Mouse (Mus musculus): ENCODE results near the gene Zfyve1.

Zfyve1 gene

GRCm38 (mm10) chr12:83580283-83580682 lies 16.7 kb downstream of the Zfyve1 start:
- DNase-seq (ENCODE audit: low spot score), result no peak

- peak; percentile 21 for DNase-seq (ENCODE audit: low spot score)
Observed at GRCm38 (mm10) chr12:83578896-83579569, 18.0 kb downstream of the Zfyve1 start.

- DNase-seq (ENCODE audit: low spot score), result no peak
Observed at GRCm38 (mm10) chr12:83578356-83578755, 18.7 kb downstream of the Zfyve1 start.

- DNase-seq (ENCODE audit: low spot score), result no peak
Observed at GRCm38 (mm10) chr12:83577445-83577844, 19.6 kb downstream of the Zfyve1 start.

- DNase-seq (ENCODE audit: low spot score), result no peak
Observed at GRCm38 (mm10) chr12:83572717-83573116, 24.3 kb downstream of the Zfyve1 start.

DNA sequence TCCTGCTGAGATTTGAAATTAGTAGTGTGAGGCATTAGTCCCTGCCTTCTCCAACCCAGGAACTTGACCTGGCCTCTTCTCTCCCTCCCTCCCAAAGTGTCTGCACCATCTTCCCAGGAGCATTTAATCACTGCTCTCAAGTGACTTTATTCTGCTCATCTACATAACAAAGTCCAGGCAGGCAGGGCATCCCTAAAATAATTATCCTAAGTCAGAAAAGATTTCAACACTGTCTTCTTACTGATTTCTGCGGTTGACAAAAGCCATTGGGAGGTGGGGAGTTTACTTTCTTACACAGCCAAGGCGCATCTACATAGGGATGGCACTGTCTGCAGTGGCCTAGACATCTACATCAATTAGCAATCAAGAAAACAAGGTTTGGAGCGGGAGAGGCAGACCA lies 27.2 kb downstream of the Zfyve1 start:
- DNase-seq (ENCODE audit: low spot score), result no peak

DNA sequence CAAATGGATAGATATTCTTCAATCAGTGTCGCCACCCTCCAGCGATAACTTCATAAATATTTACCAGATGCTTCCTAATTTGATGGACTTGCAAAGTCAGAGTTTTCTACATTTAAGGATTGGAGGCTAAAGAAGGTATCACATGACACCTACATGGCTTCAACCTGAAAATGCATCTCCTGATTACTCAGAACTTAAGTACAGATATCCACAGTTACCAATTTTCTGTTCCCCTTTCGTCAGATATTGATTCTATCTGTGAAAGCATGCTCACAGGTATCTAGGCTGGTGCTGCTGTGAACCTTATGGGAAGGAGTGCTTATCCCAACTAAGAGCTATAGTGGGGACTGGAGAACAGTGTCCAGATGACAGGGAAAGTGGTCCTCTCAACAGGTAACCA lies 34.4 kb downstream of the Zfyve1 start:
- DNase-seq (ENCODE audit: low spot score), result no peak

GRCm38 (mm10) chr12:83560189-83560588 lies 36.8 kb downstream of the Zfyve1 start:
- DNase-seq (ENCODE audit: low spot score), result no peak

DNA sequence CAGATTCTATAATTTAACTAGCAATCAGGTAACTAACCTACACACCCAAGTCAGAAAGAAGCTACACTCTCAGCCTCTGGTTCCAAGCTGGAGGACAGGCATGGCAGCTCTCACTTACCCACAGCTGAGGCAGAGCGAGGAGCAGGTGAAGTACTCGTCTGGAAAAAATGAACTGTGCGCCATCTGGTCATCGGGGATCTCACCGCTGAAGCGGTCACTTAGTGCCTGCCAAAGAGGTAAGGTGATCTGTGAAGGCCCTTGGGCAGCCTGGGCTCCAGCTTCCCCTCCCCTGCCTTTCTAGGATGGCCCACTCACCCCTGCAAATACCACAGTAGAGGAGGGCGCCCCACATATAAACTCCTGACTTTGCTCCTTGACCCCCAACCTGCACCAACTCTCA lies 38.5 kb downstream of the Zfyve1 start:
- DNase-seq (ENCODE audit: low spot score), result no peak

DNA sequence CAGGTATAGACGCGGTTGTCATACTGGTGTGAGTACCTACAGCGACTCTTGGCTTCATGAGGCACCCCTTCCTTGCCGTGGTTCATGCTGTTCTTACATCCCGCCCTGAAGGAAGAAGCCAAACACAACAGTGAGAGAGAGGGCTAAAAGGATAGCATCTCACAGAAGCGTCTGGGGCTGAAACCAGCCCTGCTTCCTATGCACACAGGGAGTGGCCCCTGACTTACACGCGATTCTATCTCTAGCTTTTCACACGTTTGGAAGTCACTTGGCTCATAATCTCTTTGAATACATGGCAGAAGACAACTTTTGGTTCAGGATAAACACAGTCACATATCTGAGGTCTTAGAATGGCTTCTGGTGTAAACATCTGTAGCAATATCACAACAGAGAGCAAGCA lies 41.4 kb downstream of the Zfyve1 start:
- no peak for DNase-seq (ENCODE audit: low spot score)

DNA sequence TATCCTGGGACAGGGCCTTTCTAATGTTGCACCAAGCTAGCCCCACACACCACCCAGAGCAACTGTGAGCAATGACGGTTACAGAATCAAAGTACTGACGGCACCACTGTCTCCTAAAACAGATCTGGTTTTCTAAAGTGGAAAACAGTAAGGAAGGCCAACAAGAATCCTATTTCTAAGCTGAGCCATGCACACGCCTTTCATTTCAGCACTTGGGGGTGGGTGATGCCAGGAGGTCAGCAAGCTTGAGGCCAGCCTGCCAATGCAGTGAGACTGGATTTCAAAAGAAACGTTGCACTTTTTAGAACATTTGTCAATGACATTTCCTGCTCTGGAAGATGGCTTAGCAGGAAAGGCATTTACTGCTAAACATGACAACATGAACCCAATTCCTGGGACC lies 43.2 kb downstream of the Zfyve1 start:
- DNase-seq (ENCODE audit: low spot score), result no peak

DNA sequence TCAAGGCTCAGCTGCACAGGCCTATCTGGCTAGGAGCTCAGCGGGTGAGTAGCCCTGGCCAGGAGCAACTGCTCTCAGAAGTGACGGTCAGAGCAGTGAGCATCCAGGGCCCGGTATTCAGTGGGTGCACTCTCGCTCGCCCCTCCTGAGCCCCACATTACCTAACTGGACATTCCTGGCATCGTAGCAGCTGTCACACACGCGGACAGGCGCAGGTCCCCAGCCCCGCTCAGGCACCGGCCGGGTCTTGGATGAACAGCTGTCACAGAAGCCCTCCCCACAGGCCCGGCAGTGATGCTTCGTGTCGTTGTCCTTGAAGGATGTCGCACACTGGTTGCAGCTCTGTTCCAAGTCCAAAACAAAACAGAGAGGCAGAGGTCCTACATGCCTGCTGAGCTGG lies 45.7 kb downstream of the Zfyve1 start:
- DNase-seq (ENCODE audit: low spot score), result no peak

GRCm38 (mm10) chr12:83544791-83545190 lies 52.2 kb downstream of the Zfyve1 start:
- DNase-seq (ENCODE audit: low spot score), result no peak

GRCm38 (mm10) chr12:83543997-83544396 lies 53.0 kb downstream of the Zfyve1 start:
- no peak for DNase-seq (ENCODE audit: low spot score)

- DNase-seq (ENCODE audit: low spot score), result no peak
Observed at GRCm38 (mm10) chr12:83536039-83536438, 61.0 kb downstream of the Zfyve1 start.

GRCm38 (mm10) chr12:83535428-83535827 lies 61.6 kb downstream of the Zfyve1 start:
- no peak for DNase-seq (ENCODE audit: low spot score)

DNA sequence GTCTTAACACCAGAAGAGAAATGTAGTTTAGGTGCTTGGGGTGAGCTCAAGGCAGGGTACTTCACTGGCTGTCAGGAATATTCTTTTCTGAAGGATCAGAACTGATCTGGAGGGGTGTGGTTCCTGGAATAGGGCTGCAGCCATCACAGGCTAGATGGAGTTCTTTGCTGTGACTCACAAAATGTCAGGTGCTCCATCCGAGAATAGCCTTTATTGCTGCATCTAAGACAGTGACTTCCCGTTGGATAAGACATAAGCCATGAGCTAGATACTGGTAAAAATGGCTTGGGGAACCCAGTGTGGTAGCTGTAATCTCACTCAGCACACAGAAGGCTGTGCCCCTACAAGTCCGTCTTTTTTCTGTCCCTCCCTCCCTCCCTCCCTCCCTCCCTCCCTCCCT lies 62.8 kb downstream of the Zfyve1 start:
- no peak for DNase-seq (ENCODE audit: low spot score)

DNA sequence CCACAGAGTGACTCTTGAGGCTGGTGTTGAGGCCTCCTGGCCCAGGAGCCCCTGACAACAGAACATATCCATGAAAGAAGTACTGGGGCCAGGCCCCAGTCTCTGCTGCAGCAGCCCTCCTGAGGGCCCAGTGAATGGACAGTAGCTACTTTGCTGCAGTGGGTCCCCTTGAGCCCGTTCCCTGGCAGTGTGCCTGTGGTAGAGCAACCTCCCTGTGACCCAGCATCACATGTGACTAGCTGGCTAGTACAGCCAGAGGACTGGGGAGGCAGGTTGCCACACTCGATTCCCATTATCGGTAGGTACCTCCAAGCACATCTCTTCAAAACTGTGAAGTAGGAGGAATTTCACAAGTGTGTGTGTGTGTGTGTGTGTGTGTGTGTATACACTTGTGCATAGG lies 64.1 kb downstream of the Zfyve1 start:
- no peak for DNase-seq (ENCODE audit: low spot score)

GRCm38 (mm10) chr12:83531992-83532391 lies 65.0 kb downstream of the Zfyve1 start:
- DNase-seq (ENCODE audit: low spot score), result no peak

- DNase-seq (ENCODE audit: low spot score), result no peak
Observed at GRCm38 (mm10) chr12:83528665-83529064, 68.4 kb downstream of the Zfyve1 start.

GRCm38 (mm10) chr12:83527816-83528215 lies 69.2 kb downstream of the Zfyve1 start:
- no peak for DNase-seq (ENCODE audit: low spot score)

GRCm38 (mm10) chr12:83525822-83526544 lies 71.0 kb downstream of the Zfyve1 start:
- DNase-seq (ENCODE audit: low spot score), result no peak

- no peak for DNase-seq (ENCODE audit: low spot score)
Observed at GRCm38 (mm10) chr12:83524329-83524728, 72.7 kb downstream of the Zfyve1 start.

- no peak for DNase-seq (ENCODE audit: low spot score)
Observed at GRCm38 (mm10) chr12:83523892-83524291, 73.1 kb downstream of the Zfyve1 start.
